Mouse (Mus musculus) C2C12 (cell line): ENCODE measurements around the gene Dcun1d1.

Source experiments
- CTCF ChIP-seq: IDR thresholded peaks from one replicate; pipeline ENCODE4 v1.5.1; 2011; ENCODE audit not compliant: control insufficient read depth, insufficient read depth, insufficient read length
- MYOG ChIP-seq: IDR thresholded peaks from one replicate; pipeline ENCODE4 v1.6.1; 2011; ENCODE audit not compliant: control insufficient read depth, insufficient read length; ENCODE audit errors: extremely low read depth

- TF ChIP-seq CTCF: no peak
- TF ChIP-seq MYOG: no peak
Observed at GRCm38 (mm10) chr3:35908982-35909680, 28.1 kb downstream of the Dcun1d1 start.
